Mouse (Mus musculus): Measurements from ENCODE around the gene Gli1.

Gene Gli1

DNA sequence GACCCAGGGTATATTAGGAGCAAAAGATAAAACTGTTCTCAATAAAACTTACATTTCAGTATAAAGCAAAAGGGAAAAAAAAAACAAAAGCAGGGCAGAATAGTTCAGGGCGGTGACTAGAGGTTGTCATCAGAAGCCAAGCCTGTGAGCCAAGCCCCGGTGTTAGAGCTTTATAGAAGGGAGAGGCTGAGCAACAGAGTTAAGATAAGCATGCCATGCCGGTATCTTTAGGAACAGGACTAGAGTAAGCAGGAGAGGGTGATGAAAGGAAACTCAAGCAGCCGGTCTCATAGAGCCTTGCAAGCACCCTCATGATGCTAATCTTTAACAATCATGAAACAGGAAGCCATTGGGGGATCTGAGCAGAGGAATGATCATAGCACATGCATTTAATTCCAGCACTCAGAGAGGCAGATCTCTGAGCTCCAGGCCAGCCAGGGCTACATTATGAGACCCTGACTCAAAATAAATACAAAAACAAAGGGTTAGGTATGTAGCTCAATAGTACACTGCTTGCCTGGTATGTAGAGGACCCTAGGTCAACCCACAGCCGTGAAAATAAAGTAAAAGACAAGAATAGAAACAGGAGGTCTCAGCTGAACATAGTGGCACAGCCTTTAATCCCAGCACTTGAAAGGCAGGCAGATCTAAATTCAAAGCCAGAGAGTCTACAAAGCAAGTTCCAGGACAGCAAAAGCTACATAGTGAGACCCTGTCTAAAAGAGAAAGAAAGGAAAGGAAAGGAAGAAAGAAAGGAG lies 49.7 kb downstream of the Gli1 start:
- DNase-seq (ENCODE audit: extremely low spot score) = no peak

DNA sequence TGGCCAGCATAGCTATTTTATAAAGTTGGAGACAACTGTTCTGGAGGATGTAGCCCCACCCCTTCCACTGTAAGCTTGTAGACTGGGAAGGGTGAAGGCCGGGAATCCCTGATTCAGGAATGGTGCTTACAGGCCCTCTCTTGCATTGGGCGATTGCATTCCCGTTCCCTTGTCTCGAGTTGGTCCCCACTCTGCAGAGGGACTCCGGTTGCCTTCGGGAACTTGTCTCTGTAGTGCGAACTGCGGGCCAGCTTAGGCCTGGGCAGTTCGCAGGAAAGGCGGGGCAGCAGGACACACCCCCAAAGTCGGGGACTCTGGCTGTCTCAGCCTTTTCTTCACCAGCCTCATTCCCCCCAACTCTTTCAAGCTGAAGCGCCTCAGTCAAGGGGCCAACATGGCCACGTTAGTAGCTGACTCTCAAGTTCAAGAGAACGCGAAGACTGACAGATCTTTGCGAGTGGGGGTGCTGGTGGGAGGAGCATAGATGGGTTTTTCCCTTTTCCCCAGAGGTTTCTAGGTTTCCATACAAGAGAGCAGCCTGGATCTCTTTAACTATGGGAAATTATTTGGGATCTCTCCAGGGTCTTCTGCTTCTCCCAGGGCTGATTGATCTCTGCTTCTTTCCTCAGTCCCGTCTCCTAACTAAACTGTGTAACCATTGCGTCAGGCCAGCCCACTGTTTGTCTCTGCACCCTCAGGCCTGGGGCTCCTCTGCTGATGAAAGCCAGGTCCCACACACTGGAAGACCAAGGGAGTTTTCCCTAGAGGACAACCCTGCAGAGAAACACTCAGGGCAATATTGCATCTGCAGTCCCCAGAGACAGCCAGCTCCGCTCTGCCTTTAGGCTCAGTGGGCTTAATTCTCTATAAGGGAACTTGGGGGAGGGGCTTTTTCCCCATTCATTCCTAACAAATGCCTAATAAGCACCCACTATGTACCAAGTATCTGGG lies 50.6 kb downstream of the Gli1 start:
- no peak for DNase-seq (ENCODE audit: extremely low spot score)

DNA sequence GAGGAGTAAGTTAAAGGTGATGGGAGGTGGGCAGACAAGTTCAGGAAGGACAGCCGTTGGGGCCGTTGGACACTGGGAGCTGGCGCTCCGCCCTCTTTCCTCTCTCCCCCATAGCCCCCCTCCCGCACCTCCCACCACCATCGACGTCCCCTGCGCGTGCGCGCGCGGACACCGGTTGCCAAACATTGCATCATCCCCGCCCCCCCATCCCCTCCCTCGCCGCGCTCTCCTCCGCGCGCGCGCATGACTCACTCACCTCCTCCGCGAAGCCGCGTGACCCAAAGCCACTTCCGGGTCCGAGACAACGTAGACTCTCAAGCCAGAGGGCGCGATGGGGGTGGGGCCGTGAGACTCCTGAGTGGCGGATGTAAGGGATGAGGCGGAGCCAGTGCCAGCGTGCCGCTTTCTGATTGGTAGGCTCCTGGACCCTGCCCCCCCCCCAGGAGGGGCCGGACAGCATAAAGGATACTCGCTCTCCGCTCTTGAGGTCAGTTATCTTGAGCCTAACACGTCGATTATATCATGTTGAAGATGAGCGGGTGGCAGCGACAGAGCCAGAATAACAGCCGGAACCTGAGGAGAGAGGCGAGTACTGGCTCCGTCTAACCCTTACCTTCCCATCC lies 51.4 kb downstream of the Gli1 start:
- peak; percentile 99 for DNase-seq (ENCODE audit: extremely low spot score)

DNA sequence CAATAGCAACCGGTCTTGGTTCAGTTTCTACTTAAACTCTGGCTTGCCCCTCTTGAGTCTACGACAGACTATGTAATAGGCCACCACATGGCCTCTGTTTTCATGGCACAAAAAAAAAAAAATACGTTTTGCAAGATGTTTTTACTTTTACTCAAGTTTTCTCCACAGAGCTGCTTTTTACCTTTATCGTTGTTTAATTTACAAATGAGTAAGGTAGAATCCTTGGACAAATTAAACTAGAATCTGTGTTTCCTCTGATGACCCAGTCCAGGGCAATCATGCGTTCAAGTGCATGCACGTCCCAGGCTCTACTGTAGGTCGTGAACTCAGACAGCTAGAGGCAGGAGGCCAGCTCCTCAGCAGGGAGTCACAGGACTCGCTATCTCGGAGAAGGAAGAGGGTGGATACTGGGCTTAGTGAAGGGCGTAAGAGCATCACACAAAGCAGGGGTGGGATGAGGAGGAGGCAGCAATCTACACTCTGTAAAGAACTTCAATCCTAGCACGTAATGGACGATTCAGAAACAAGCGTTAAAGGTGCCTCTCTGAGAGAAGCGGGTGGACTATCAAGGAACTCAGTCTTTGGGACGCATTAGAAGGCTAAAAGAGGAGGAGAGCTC lies 52.1 kb downstream of the Gli1 start:
- no peak for DNase-seq (ENCODE audit: extremely low spot score)

DNA sequence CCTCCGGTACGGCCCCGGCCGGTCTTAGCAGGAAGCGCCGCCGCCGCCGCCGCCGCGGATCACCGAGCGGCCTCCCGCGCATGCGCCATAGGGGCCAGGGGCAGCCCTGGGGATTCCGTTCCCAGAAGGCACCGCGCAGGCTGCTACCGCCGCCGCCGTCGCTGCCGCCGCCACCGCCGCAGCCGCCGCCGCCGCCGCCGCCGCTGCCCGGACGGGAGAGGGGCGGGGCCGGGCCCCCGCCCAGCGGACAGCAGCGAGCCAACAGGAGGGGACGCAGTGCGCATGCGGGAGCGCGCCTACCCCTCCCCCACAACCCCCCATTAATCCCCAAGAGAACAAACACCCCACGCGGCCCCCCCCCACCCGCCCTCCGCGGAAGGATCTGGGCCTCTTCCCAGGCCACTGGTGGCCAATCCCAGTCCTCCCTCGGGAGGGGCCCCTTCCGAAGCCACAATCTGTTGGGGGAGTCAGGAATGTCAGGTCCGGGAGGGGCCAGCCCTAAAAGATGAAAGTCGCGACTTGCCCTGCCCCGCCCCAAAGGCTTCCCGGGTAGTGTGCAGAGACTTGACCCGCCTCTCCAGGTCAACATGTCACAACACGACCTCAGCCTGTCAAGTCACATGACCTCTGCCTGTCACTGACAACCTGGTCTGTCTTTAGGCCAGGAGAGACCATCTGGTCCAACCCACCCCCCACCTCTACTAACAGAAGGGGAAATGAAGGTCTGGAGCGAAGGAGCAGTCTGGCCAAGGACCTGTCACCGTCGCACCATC lies 52.8 kb downstream of the Gli1 start, which contains the start of gene Mbd6:
Gene Mbd6 (minus strand): TSS at position 219 of the 773 bp plus-strand sequence.
- peak; percentile 94 for DNase-seq (ENCODE audit: extremely low spot score)

DNA sequence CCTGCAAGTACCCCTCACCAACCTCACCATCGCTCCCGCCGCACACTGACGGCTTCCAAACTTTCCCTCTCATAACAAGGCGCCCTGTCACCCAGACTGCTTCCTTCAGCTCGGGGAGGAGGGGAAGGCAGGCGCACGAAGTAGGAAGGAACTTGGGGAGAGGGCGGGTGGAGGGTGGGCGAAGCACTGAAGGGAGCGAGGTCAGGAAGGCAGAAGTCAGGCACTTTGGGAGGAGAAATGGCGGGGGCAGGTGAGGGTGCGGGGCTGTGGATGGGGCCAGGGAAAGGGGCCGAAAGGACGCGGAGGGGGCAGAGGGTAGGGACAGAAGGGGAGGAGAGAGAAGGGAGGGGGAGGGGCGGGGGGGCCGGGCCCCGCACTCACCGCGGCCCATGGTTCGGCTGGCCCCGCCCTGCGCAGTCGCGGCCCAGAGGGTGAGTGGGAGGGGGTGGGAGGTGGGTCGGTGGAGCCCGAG lies 53.4 kb downstream of the Gli1 start:
- no peak for DNase-seq (ENCODE audit: extremely low spot score)

DNA sequence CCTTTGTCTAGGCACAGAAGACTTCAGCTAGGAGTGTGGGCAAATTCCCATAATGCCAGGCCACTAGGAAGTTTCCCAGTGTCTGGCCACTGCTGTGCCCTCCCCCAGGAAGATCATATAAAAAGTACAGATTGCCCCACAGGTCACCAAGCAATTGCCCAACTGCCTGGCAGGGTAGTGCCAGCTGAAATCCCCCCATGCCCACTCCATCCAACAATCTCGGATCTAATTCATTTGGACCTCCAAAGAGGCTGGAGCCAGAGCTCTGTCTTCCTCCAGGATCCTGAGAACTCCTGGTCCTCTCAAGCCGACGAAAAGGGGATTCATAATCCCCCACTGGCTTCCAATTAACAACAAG lies 53.9 kb downstream of the Gli1 start:
- no peak for DNase-seq (ENCODE audit: extremely low spot score)

DNA sequence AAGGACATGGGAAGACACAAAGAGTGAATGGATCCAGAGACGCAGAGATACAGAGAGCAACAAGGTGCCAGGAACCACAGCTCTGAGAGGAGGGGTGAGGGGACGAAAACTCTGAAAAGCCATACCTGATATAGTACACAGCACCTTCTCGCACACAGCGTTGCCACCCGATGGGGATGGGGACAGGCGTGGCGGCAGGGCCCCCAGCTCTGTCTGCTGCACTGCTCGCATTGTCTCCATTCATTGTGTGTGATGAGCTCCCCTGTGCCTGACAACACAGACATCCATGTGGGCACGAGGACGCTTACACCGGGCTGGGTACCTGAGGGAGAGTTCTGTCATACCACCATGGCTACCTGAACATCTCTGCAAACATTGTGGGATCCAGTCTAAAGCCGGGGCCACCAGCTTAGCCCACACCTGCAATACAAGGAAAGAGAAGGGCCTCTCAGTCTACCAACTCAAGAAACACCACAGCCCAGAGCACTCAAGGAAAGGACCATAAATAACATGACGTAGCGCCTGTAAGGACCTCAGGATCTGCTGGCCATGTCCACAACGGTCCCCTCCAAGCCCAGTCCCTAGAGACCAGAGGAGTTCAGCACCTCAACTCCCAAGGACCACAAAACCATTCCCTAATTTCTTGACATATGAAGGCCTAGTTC lies 54.4 kb downstream of the Gli1 start:
- DNase-seq (ENCODE audit: extremely low spot score) = no peak

DNA sequence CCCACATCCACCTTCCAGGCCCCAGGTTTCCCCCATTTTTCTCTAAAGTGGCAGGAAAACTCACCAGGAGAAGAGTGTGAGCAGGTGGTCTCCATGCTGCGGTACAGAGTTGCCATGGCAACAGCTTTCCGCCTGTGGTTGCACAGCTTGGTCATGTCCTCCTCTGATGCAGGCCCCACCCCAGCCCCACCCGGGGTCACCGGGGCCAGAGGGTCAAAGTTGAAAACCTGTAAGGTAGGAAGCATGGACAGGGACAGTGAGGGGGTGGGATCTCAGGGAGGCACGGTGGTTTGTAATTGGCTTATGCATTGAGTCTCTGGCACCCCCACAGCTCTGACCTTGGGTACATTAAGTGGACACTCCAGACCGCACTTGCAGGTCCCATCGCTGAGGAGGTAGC lies 55.0 kb downstream of the Gli1 start:
- no peak for DNase-seq (ENCODE audit: extremely low spot score)

DNA sequence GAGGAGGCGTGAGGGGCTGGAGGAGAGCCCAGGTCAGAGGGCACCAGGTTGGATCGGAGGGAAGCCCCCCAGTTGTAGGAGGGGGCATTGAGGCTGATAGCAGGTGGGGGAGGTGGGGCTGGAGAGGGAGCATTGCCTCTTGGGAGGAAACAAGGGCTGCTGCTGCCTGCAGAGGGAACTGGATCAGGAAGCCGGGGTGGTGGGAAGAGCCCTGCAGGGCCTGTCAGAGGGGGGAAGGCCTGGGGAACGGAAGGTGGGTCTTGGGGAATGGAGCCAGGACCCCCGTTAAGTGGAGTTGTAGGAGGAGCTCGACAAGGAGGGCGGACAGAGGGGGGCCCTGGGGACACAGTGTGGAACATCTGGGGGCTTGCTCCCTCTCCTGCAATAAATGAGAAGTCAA lies 55.6 kb downstream of the Gli1 start:
- no peak for DNase-seq (ENCODE audit: extremely low spot score)

DNA sequence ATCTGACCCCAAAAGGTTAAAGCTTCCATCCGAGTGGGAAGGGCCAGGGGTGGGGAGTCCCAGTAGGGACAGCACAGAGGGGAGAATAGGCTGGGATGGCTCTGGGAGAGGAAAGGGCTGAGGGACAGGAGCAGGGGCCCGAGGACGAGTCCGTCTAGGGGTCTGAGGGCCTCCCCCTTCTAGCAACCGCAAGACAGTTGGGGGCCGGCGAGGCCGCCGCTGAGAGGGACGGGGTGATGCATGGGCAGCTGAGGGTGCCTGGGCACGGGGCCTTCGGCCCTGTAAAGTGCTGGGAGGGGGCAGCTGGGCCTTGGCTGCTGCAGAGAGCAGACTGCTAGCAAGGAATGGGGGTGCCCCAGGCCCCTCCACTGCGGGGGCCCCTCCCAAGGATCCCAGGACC lies 56.1 kb downstream of the Gli1 start:
- DNase-seq (ENCODE audit: extremely low spot score) = no peak

DNA sequence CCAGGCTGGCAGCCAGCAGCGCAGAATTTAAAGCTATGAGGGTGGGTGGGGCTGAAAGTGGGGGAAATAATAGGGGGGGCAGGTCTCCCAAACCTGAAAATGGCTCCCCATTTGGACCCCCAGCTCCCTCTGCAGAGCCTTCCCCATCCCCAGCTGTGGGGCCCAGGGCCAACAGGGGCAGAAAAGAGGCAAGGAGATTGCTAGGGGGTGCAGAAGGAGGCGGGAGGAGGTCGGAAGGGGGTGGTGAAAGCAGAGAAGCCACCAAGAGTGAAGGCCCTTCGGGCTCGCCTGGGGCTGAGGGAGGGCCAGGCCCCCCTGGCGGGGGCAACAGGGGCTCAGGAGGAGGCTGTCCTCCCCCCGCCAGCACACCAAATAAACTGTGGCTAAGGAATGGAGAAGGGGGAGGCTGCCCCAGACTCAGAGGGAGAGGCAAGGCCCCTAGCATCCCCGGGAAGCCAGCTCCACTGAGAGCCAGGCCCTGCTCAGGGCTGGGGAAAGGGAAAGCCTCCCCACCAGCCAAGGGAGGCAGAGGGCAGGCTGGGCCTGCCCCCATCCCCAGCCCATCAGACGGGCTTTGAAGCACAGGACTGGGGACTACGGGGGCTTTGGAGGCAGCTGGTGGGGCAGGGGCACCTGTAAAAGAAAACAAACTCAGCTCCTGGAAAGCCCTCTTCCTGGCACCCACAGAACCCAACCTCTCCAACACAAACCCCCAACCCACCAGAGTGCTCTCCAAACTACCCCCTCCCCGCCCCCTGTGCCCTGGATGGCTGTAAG lies 56.9 kb downstream of the Gli1 start:
- no peak for DNase-seq (ENCODE audit: extremely low spot score)

DNA sequence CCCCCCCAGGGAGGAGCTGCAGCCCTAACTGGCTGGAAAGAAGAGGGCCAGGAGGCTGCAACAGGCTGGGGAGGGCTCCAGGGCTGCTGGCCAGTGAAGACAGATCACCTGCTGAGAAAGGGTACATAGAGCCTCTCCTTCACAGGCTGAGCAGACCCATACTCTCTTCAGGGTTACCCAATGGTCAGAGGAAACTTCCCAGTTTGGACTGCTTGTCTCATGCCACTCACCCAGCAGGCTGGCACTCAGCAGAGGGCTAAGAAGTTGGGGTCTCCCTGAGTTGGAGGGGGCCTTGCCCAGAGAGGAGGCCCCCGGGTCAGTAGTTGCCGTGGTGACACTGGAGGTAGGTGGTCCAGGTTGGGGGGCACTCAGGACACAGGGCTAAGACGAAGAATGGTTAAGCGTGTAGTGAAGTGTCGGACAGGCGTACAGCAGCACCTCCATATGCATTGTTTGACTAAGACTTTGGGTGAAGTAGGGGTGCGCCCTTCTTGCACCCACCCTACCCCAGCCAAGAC lies 57.6 kb downstream of the Gli1 start:
- DNase-seq (ENCODE audit: extremely low spot score) = no peak

DNA sequence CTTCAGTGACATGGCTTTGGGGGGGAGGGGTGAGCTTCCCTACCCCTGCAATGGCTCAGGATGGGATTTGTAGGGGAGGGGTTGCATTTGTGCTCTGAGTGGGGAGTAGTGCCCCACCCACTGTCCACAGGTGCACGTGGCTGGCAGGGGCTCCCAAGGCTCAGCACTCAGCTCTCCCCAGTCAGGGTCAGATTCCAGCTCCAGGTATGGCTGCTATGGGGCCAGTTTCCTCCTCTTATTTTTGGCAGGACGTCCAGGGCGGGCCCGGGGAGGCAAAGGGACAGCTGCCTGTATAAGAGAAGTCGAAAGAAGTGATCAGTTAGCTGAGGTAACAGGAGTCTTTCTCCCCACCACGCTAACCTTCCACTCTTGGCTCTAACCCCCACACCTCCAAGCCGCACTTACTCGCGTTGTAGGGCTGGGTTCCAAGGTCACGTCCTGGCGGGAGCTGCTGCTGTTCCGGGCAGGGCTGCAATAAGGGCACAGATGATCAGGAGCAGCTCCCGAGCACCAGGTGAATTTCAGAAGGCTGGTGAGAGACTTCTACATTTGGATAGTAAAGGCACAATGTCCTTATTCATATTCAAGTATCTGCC lies 59.1 kb downstream of the Gli1 start:
- DNase-seq (ENCODE audit: extremely low spot score) = no peak

DNA sequence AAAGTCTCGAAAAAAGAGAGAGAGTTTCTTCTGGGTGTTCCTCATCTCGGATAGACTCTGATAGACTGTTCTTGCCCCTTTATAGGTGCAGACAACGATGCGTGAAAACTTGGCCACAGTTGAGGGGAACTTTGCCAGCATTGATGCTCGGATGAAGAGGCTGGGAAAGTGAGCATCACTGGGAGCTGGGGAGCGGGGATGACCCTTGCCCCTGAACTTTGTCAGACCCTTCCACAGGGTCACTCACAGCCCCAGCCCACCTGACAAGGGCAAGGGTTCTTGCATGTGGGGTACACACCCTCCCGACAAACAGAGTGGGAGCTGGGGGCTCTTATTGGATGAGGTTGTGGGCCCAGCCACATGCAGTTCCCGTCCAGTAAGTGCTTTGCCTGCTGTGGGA lies 60.5 kb downstream of the Gli1 start:
- no peak for DNase-seq (ENCODE audit: extremely low spot score)
